Mouse (Mus musculus) gastrocnemius, adult 8-10 months (tissue): Measurements from ENCODE around the gene Mrpl37. TPM values are rescaled to one million over a fixed set of nuclear protein-coding genes. Genes with fewer than 3 reads are reported as not detected.
A peak's percentile ranks its signal among the peaks of the same experiment; 100 is the strongest.

Experiments
- DNase-seq, 2 experiments: peaks; one replicate each; pipeline ENCODE4 v3.0.0; 2022; ENCODE audit warnings: low spot score in 2 of 2
- total RNA-seq, 4 experiments: library from RNA; stranded (reverse); gene quantifications; 2 replicates each; pipeline ENCODE4 v1.2.4; 2022

Mrpl37 gene
- total RNA-seq, 4 experiments from 2014 or later: 77.8 to 92.6 (median 86.3) TPM

GRCm38 (mm10) chr4:107067151-107067840 is 628 bp upstream of the Mrpl37 start:
- DNase-seq: peak in 1 of 2 experiments; percentile 40

DNA sequence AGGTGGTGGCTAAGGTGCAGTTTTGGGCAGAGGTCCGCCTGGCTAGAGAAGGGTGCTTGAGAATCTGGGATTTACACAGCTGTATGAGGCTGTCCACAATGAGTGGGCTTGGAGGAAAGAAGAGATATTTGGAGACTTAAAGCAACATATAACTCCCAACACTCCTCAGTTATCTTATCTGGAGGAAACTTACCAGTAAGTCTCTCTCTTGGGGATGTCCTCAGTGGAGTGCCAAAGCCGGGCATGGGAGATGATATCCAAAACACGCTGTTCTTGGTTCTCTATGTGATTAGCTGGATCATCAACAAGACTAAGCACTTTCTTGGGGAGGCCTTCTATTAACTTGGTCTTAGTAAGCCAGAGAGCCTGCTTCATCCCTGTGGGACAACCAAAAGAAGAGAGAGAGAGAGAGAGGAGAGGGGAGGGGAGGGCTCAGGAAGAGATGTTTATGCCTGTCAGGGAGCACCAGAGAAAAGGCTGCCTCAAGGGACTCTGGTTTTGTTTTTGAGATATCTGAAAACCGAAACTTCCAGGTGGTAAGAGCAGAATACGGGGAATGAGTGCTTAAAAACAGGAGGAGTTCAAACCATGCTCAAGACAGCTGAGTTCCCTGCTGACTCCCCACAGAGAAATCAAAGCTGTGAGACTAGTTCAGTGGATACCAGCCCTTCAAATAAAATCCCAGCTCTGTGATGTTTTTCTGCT is 2.1 kb downstream of the Mrpl37 start:
- no peak for DNase-seq

DNA sequence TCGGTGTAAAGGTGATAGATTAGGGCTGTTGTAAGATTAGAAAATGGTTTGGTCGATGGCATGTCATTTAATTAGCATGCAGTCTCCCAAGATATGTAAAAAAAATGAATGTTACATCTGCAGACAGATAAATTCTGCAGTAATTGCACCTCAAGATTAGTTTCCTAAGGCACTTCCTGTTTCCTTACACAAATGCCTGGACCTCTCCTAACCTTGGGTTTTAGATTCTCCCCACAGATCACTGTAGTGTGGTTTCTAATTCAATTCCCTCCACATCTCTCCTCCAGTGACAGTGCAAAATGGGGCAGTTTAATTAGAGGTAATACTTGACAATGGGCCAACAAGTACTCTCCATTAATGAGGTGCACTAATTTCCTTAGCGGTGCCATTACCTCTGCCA is 3.5 kb downstream of the Mrpl37 start:
- DNase-seq: no peak

- DNase-seq: no peak
Measured at GRCm38 (mm10) chr4:107061560-107061959, 5.1 kb downstream of the Mrpl37 start.

DNA sequence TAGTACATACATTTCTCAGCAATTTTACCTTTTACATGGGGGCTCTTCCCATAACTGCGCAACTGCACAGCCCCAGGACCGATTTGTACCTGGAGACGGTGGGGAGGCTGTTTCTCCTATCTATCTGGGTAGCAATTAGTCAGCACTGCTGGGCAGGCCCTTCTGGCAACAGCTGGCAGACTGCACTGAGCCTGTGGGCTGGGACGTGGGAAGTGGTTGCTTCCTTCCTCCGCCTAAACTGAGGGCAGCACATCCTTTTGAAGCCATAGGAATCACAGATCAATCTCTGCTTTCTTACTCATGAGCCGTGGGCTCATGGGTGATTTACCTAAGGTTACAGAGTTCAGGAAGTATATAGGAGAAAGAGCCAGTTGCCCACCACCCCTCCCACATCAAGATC is 7.9 kb downstream of the Mrpl37 start:
- DNase-seq: no peak

DNA sequence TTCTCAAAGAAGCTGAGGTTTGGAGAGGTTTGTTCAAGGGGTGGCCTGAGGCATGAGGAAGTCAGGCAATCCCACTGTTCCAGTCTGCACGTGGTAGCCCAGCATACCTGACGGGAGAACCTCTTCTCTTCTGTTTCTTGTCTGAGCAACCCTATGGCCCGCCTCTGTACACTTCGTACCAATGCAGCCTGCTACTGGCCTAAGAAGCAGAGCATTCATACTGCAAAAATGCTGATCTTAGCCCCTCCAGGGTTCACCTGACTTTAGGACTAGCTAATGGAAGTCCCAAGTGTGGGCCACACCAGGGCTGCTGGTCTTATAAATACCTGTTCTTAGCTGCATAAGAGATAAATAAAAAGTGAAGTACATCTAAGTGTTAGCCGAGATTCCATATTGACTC is 8.3 kb downstream of the Mrpl37 start:
- no peak for DNase-seq

DNA sequence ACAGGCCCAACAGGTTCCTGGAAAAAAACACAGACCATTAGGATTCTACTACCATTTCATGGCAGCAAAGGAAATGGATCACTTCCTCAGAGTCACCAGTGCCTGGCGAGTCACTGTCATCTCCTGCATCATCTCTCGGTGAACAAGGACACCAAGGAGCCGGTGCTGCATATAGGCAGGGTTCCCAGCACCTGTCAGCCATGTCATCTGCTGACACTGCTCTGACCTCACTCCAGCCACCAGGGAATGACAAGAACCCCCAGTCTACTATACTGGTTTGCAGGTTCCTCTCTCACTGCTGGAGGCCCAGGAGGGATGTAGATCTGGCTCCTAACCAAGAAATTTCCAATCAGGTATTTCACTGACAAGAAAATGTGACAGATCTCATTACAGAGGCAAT is 10.6 kb downstream of the Mrpl37 start:
- DNase-seq: no peak

DNA sequence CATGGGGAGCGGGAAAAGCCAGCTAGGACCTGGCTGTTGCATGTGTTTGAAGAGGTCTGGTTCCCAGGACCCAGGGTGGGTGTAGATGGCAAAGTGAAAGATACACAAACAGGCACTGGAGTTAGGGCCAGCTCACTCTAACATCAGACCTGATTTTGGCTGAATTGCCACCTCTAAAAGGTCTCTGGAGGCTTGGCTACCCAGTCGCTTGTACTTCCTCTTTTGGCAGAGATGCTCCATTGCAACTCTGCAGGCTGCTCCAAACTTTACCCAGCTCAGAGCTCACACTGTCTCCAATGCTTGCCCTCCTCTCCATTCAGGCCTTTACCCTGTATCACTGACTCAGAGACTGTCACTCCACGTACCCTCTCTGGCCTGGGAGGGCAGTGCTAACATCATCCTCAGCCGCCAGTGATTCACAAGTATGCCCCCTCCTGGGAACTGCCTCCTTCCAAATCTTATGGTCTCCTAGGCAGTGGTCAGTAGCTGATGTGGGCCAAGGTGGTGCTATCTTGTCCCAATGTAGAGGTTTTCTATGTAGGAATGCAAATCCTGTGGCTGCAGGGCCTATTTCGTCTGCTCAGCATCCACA is 13.6 kb downstream of the Mrpl37 start:
- no peak for DNase-seq

DNA sequence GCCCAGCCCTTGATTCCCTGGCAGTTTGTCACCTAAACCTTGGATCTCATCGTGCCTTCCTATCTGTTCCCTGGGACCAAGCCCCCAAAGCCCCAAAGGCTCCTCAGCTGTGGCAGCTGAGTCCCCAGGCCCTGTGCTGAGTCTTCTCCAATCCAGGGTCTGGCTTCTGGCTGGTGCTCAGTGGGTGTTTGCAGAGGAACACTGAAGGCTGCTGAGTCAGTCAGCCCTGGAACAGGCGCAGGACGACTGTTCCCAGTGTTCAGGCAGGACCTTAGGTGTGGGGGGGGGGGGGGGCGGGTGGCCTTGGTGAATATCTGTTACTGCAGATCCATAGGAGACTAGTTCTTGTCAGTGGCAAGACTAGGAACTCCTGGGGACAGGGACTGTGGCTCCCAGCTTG is 14.8 kb downstream of the Mrpl37 start:
- no peak for DNase-seq

GRCm38 (mm10) chr4:107048568-107049162 is 18.0 kb downstream of the Mrpl37 start:
- peak; percentile 84 to 85 for DNase-seq

DNA sequence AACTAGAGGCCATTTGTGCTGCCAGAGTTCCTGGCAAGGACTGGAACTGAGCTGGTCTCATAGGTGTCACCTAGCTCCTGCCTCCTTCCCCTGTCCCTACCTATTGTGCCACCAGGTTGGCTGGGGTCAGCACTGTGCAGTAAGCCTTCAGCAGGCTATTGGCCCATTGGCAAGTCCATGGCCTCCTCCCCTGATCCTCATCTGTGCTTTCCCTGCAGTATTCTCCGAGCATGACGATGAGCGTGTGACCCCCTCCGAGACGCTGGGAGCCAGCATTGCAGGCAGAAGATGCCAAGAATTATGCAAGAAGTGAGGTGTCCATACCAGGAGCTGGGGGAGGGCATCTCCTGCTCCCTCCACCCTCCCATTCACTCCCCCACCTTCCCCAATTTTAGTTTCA is 18.9 kb downstream of the Mrpl37 start:
- no peak for DNase-seq

DNA sequence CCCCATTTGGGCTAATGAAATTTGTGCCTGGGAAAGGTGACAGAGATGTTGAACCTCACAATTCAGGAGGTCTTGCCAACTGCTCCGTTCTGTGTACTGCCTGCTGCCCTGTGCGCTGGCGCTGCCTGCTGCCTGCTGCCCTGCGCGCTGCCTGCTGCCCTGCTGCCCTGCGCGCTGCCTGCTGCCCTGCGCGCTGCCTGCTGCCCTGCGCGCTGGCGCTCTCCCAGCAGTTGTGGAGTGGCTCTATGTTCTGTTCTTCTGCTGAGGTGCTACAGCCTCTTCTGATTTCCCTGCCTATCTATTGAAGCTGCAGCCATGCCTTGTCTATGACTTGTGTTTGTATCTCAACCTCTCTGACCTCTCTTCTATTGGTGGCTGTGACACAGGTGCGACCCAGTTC is 21.5 kb downstream of the Mrpl37 start:
- no peak for DNase-seq

- DNase-seq: no peak
Measured at GRCm38 (mm10) chr4:107042304-107042703, 24.4 kb downstream of the Mrpl37 start.

DNA sequence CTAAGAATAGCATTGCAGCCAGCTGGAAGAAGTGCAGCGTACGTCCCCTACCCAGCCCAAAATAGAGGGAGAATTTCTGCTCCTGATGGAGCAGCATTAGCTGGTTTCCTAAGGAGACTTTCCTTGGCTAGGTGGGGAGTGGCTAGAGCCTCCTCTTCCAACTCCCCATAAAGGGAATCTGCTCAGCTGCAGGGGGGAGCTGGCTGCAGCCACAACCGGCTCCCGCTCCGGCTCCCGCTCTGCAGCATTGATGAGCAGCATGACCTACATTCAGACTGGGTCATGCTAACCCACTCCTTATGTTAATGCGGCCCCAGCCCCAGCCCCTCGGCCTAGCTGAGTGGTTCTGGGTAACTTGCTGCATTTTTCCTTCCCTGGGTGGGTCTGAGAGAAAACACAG is 27.4 kb downstream of the Mrpl37 start:
- DNase-seq: no peak

- no peak for DNase-seq
Measured at GRCm38 (mm10) chr4:107038303-107038702, 28.4 kb downstream of the Mrpl37 start.

GRCm38 (mm10) chr4:107036985-107037384 is 29.7 kb downstream of the Mrpl37 start:
- no peak for DNase-seq

DNA sequence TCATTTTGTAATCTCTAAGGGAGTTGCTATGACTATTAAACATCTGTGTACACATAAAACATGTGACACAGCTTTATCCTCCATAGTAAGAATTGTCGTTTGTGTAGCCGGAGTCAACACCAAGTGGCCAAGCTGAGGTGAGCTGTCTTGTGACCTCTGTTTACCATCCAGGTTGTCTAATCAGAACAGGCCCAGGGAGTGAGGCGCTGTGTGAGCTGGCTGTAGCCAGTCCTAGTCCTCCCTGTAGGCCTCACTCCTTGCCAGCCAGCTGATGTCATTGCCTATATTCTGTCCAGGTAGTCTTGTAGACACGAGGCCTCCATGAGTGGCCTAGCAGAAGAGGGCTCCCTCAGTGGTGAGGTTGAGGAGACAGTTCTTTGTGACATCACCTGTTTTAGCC is 31.0 kb downstream of the Mrpl37 start:
- no peak for DNase-seq

DNA sequence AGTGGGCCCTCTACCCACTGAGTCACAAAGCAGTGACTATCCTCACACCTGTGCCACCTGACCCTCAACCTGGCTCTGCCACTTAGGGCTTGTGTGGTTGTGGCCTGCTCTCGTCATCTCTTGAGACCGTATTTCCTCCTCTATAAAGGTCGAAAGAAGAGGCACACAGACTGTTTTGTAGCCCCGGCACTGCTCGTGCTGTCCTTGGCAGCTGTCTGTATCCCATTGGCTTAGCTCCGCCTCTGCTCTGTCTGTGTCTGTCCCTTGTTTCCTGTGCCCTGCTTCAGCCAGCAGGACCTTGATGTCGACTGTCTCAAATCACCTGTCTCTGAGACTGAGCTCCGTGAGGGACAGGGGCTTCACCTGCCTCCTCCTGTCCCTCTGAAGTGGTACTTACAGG is 40.2 kb downstream of the Mrpl37 start:
- no peak for DNase-seq

DNA sequence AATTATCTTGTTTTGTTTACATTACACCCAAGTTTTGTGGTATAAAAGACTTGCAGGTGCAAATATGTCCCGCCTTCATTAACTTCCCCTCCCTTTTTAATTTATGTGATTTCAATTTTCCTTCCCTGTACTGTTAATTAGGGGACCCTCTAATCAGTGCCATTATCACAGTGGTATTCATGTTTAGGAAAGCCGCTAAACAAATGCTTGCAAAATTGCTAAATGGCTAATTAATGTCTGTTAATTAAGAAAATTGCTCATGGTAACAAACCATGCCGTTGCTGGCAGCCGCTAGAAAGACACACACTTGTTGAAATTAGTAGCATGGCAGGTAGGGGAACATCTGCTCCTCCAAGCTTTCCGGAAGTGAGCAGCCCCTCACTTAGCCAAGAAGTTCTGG is 41.3 kb downstream of the Mrpl37 start:
- DNase-seq: no peak

- no peak for DNase-seq
Measured at GRCm38 (mm10) chr4:107024899-107025298, 41.8 kb downstream of the Mrpl37 start.

DNA sequence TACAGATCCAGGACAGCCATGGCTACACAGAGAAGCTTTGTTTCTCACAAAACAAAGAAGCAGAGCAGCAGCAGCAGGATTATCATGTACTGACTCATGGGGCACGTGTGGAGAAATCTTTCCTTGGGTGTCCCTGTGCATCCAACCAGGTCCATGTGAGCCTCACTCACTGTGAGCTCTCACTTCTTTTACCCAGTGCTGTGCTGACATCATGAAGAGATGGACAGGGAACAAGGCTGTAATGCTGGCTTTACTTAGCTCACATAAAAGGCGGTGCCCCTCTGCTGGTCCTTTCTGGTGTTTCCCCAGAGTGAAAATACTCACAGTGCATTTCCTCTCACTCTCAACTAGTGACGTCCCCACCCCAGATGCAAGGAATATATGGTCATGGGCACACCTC is 45.2 kb downstream of the Mrpl37 start:
- no peak for DNase-seq

GRCm38 (mm10) chr4:107020287-107021000 is 46.2 kb downstream of the Mrpl37 start:
- no peak for DNase-seq
